Mouse (Mus musculus) small intestine, adult 2 months (tissue): ENCODE measurements around the gene Aff3.

Experiments used
- CTCF ChIP-seq: fragments of 200-500 bp; IDR thresholded peaks from 2 replicates; pipeline ENCODE4 v1.5.1; 2012; ENCODE audit warnings: low read depth, mild to moderate bottlenecking, control low read depth, inconsistent platforms, low read length, moderate library complexity, mixed read lengths; ENCODE audit not compliant: insufficient replicate concordance, insufficient read length; ENCODE audit errors: extremely low read depth
- POLR2A ChIP-seq: fragments of 200-500 bp; IDR thresholded peaks from 2 replicates; pipeline ENCODE4 v1.6.1; 2012; ENCODE audit warnings: low read depth, mild to moderate bottlenecking, control low read depth, inconsistent platforms, low read length, moderate library complexity

DNA sequence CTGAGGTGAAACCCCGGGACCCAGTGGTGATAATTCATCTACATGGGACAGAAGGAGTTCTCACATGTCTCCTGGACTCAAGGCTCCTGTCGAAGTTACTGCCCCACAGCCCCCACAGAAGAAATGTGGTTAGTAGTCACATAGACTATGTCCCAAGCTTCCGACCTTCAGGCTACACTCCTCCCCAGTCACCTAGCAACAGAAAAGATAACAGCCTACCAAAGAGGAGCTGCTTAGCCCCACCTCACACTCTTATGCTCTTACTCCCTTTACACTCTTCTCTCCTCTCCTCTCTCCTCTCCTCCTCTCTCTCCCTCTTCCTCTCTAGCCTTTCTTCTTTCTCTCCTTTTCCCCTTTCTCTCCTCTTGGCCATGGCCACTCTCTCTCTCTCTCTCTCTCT is 286.8 kb downstream of the Aff3 start:
- TF ChIP-seq POLR2A (no peak), CTCF (no peak)
